Mouse (Mus musculus) layer of hippocampus, postnatal 14 days (tissue): ENCODE results near the gene Olfr898. TPM values are rescaled to one million over a fixed set of nuclear protein-coding genes. Genes with fewer than 3 reads are reported as not detected.

ENCODE experiments used
- DNase-seq, 2 experiments: peaks; one replicate each; pipeline ENCODE4 v3.0.0; 2021 to 2022; ENCODE audit warnings: low spot score in 2 of 2, mixed read lengths in 1 of 2
- long read RNA-seq, 2 experiments: library from polyadenylated mRNA; stranded (forward); transcript quantifications; one replicate each; pipeline ENCODE4 v2.0.0; 2021
- total RNA-seq, 2 experiments: library from RNA; stranded (reverse); gene quantifications; 2 replicates each; pipeline ENCODE4 v1.2.3; 2021

The Olfr898 gene
- total RNA-seq, result not detected
- long read RNA-seq, experiment 1, result 0 reads
- long read RNA-seq, experiment 2, result 0 reads

- no peak for DNase-seq
Measured at GRCm38 (mm10) chr9:38348111-38348510, at the start of gene Olfr898. Gene Olfr898, plus strand, starts transcription at chr9:38348411.

- DNase-seq, result no peak
Measured at GRCm38 (mm10) chr9:38328760-38329159, 19.5 kb upstream of the Olfr898 start, which contains the start of gene Olfr25. Gene Olfr25, plus strand, starts transcription at chr9:38329060.

GRCm38 (mm10) chr9:38366596-38366995 lies 18.4 kb downstream of the Olfr898 start, which contains the start of gene Olfr250:
Gene Olfr250, plus strand, starts transcription at chr9:38366896.
- DNase-seq, result no peak

GRCm38 (mm10) chr9:38376786-38377185 lies 28.6 kb downstream of the Olfr898 start, which contains the start of gene Olfr251:
Gene Olfr251, plus strand, starts transcription at chr9:38377086.
- no peak for DNase-seq

GRCm38 (mm10) chr9:38401398-38401797 lies 53.2 kb downstream of the Olfr898 start, which contains the start of gene Olfr147:
Gene Olfr147, plus strand, starts transcription at chr9:38401698.
- no peak for DNase-seq

Other genes starting within 250 kb of the Olfr898 start
- gene Olfr888, start 240.3 kb upstream of the Olfr898 start, total RNA-seq, result not detected
- gene Olfr889, start 233.2 kb upstream of the Olfr898 start, total RNA-seq, result not detected
- gene Olfr890, start 205.9 kb upstream of the Olfr898 start, total RNA-seq, result not detected
- gene Olfr891, start 167.6 kb upstream of the Olfr898 start, total RNA-seq, result not detected
- not detected for gene Olfr893, start 140.0 kb upstream of the Olfr898 start, total RNA-seq
- gene Olfr894, start 130.4 kb upstream of the Olfr898 start, total RNA-seq, result not detected
- not detected for gene Olfr143, start 95.6 kb upstream of the Olfr898 start, total RNA-seq
- gene Olfr895, start 80.6 kb upstream of the Olfr898 start, total RNA-seq, result not detected
- gene Olfr896-ps1, start 57.3 kb upstream of the Olfr898 start, total RNA-seq, result not detected
- gene Olfr25, start 19.4 kb upstream of the Olfr898 start, total RNA-seq, result not detected
- gene Olfr250, start 18.5 kb downstream of the Olfr898 start, total RNA-seq, result not detected
- gene Olfr251, start 28.7 kb downstream of the Olfr898 start, total RNA-seq, result not detected
- gene Olfr147, start 53.3 kb downstream of the Olfr898 start, total RNA-seq, result not detected
- gene Olfr901, start 81.0 kb downstream of the Olfr898 start, total RNA-seq, result not detected
- gene Olfr902, start 99.2 kb downstream of the Olfr898 start, total RNA-seq, result not detected
- gene Olfr904, start 114.7 kb downstream of the Olfr898 start, total RNA-seq, result not detected
- gene Olfr905, start 122.7 kb downstream of the Olfr898 start, total RNA-seq, result not detected
- gene Olfr906, start 138.7 kb downstream of the Olfr898 start, total RNA-seq, result not detected
- not detected for gene Olfr907, start 147.4 kb downstream of the Olfr898 start, total RNA-seq
- gene Olfr911-ps1, start 173.2 kb downstream of the Olfr898 start, total RNA-seq, result not detected
- not detected for gene Olfr910, start 189.4 kb downstream of the Olfr898 start, total RNA-seq
- gene Olfr912, start 231.8 kb downstream of the Olfr898 start, total RNA-seq, result not detected
- not detected for gene Olfr913, start 244.3 kb downstream of the Olfr898 start, total RNA-seq